Mouse (Mus musculus) erythroblast, embryonic 14.5 days (primary cell): ENCODE results near the gene Rab7.

Experiments
- GATA1 ChIP-seq: IDR thresholded peaks from 2 replicates; pipeline ENCODE4 v1.6.1; 2012; ENCODE audit warnings: low read length, inconsistent platforms, mixed read lengths
- TAL1 ChIP-seq: IDR thresholded peaks from 3 replicates; pipeline ENCODE4 v1.6.1; 2012; ENCODE audit warnings: low read length, inconsistent platforms, mixed read lengths

GRCm38 (mm10) chr6:87996606-87997005 is 48.5 kb downstream of the Rab7 start:
- TF ChIP-seq GATA1, result no peak
- no peak for TF ChIP-seq TAL1
